Mouse (Mus musculus): ENCODE data around the gene Scn3a.
"Not testable (repeated sequence)": the region's sequence is repeated elsewhere in the genome, so short reads cannot be mapped to it uniquely, and the experiment has no call there.

Gene Scn3a

GRCm38 (mm10) chr2:65483434-65483833, 84.0 kb downstream of the Scn3a start:
- no peak for DNase-seq

GRCm38 (mm10) chr2:65481007-65481672, 86.3 kb downstream of the Scn3a start:
- DNase-seq: no peak

GRCm38 (mm10) chr2:65471311-65471882, 96.0 kb downstream of the Scn3a start:
- peak; percentile 5 to 12 for DNase-seq

GRCm38 (mm10) chr2:65465694-65466093, 101.7 kb downstream of the Scn3a start:
- no peak for DNase-seq

- DNase-seq: no peak
Observed at GRCm38 (mm10) chr2:65453763-65454162, 113.7 kb downstream of the Scn3a start.

GRCm38 (mm10) chr2:65451401-65452078, 115.9 kb downstream of the Scn3a start:
- not testable (repeated sequence) for DNase-seq

- no peak for DNase-seq
Observed at GRCm38 (mm10) chr2:65450449-65451360, 116.7 kb downstream of the Scn3a start.

GRCm38 (mm10) chr2:65449126-65449828, 118.2 kb downstream of the Scn3a start:
- no peak for DNase-seq

GRCm38 (mm10) chr2:65443082-65443481, 124.3 kb downstream of the Scn3a start:
- no peak for DNase-seq

- peak; percentile 8 to 9 for DNase-seq
Observed at GRCm38 (mm10) chr2:65441566-65441965, 125.9 kb downstream of the Scn3a start.

- peak; percentile 16 to 37 for DNase-seq
Observed at GRCm38 (mm10) chr2:65441110-65441509, 126.3 kb downstream of the Scn3a start.

- DNase-seq: no peak
Observed at GRCm38 (mm10) chr2:65436917-65437316, 130.5 kb downstream of the Scn3a start.

- no peak for DNase-seq
Observed at GRCm38 (mm10) chr2:65423501-65423900, 143.9 kb downstream of the Scn3a start.

GRCm38 (mm10) chr2:65421259-65422255, 145.9 kb downstream of the Scn3a start:
- no peak for DNase-seq

- DNase-seq: no peak
Observed at GRCm38 (mm10) chr2:65418608-65419007, 148.8 kb downstream of the Scn3a start.

GRCm38 (mm10) chr2:65416535-65416934, 150.9 kb downstream of the Scn3a start:
- DNase-seq: no peak

GRCm38 (mm10) chr2:65415294-65415693, 152.1 kb downstream of the Scn3a start:
- DNase-seq: no peak

GRCm38 (mm10) chr2:65414806-65415281, 152.6 kb downstream of the Scn3a start:
- peak; percentile 29 to 51 for DNase-seq

GRCm38 (mm10) chr2:65414237-65414636, 153.2 kb downstream of the Scn3a start:
- DNase-seq: peak; percentile 69 to 79

GRCm38 (mm10) chr2:65413746-65414145, 153.7 kb downstream of the Scn3a start:
- DNase-seq: peak; percentile 7 to 37

All from kidney, postnatal 4 days (tissue).